Mouse (Mus musculus) lung, postnatal 0 days (tissue): ENCODE data around the gene Trnau1ap. TPM values are rescaled to one million over a fixed set of nuclear protein-coding genes. Genes with fewer than 3 reads are reported as not detected.
A peak's percentile ranks its signal among the peaks of the same experiment; 100 is the strongest.

ENCODE experiments used
- ATAC-seq: fragments of 200-750 bp; cut with Nextera tagmentation; 2 replicates; pipeline ENCODE4 v1.8.0; 2017; ENCODE audit warnings: moderate library complexity
- DNase-seq: peaks from one replicate; pipeline ENCODE4 v3.0.0-alpha.2; 2016; ENCODE audit warnings: low spot score
- H3K27ac ChIP-seq: fragments of 300-500 bp; sonication (generic); 2 replicates; pipeline ENCODE4 v1.5.1; 2014; ENCODE audit warnings: antibody characterized with exemption, mild to moderate bottlenecking, low read length, mixed read lengths
- H3K27me3 ChIP-seq: fragments of 300-500 bp; sonication (generic); replicated peaks from 2 replicates; pipeline ENCODE4 v1.6.1; 2014; ENCODE audit warnings: low read length, mixed read lengths; ENCODE audit not compliant: insufficient read depth
- H3K36me3 ChIP-seq: fragments of 300-500 bp; sonication (generic); 2 replicates; pipeline ENCODE4 v1.6.1; 2014; ENCODE audit warnings: low read length, mixed read lengths; ENCODE audit not compliant: insufficient read depth
- H3K4me1 ChIP-seq: fragments of 300-500 bp; sonication (generic); 2 replicates; pipeline ENCODE4 v1.6.1; 2014; ENCODE audit warnings: antibody characterized with exemption, low read depth, low read length, mixed read lengths; ENCODE audit not compliant: insufficient read depth
- H3K4me2 ChIP-seq: fragments of 300-500 bp; sonication (generic); replicated peaks from 2 replicates; pipeline ENCODE4 v1.6.1; 2014; ENCODE audit warnings: low read depth, mild to moderate bottlenecking, low read length, moderate library complexity, mixed read lengths
- H3K4me3 ChIP-seq: fragments of 300-500 bp; sonication (generic); 2 replicates; pipeline ENCODE4 v1.5.1; 2014; ENCODE audit warnings: low read depth, low read length
- H3K9ac ChIP-seq: fragments of 300-500 bp; sonication (generic); replicated peaks from 2 replicates; pipeline ENCODE4 v1.6.1; 2014; ENCODE audit warnings: low read depth, mild to moderate bottlenecking
- H3K9me3 ChIP-seq: fragments of 300-500 bp; sonication (generic); 2 replicates; pipeline ENCODE4 v1.6.1; 2016; ENCODE audit warnings: low read length, mixed read lengths
- CTCF ChIP-seq: IDR thresholded peaks from 2 replicates; pipeline ENCODE4 v1.5.1; 2016; ENCODE audit warnings: antibody characterized with exemption, mild to moderate bottlenecking
- EP300 ChIP-seq: IDR thresholded peaks from 2 replicates; pipeline ENCODE4 v1.6.1; 2016; ENCODE audit warnings: antibody characterized with exemption, mild to moderate bottlenecking, control low read depth
- WGBS: fragments of 180-500 bp; shearing (Covaris S2); extraction: QIAGEN DNeasy Blood & Tissue Kit; methylation state at CpG from one replicate; pipeline ENCODE4 v1.1.7; 2014; 5-methylcytosine and 5-hydroxymethylcytosine counted together
- polyA plus RNA-seq: library from polyadenylated mRNA; unstranded; fragments of >200 nt; fragmentation: Nextera tagmentation; extraction: Ambion mirVana; gene quantifications from 2 replicates; pipeline ENCODE4 v1.2.1, GENCODE M21; 2015

Gene Trnau1ap
- polyA plus RNA-seq, 1 experiment from 2014 or later, result 52.9 TPM

DNA sequence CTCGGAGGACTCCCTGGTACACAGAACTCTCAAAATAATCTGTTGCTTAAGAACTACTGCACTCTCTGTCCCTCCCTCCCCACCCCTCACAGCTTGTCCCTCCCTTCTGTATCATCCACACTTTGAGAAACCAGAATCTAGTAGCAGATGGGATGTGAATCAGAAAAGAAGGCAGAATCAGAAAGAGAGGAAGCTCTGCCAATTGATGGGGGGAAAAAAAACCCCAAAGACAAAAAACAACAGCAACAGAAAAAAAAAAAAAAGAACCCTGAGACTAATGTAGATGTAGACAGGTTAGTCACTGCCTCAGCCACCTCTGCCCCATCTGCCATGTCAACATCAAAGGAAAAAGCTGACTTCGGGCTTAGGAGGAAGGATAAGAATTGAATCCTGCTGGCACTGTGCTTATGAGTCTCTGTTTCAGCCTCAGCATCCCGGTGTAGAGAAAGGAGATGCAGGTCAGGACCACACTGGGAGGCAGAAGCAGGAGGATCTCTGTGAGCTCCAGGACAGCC, 62.4 kb downstream of the Trnau1ap start:
- 73% methylated on average over 3 of the region's 3 CpGs for WGBS
- no peak overlapping the region for H3K27ac ChIP-seq
- TF ChIP-seq CTCF (no peak), EP300 (no peak)
- no peak overlapping the region for H3K4me2 ChIP-seq
- no peak overlapping the region for H3K4me3 ChIP-seq
- H3K9me3 ChIP-seq, result no peaks in the 10 kb centered on the region
- no peak for ATAC-seq
- H3K9ac ChIP-seq, result no peak overlapping the region
- H3K36me3 ChIP-seq, result no peaks in the 10 kb centered on the region
- no peak for DNase-seq
- H3K4me1 ChIP-seq, result peaks cover 3% of the 10 kb centered on the region; the same call in 1 of the 2 replicates
- no peaks in the 10 kb centered on the region for H3K27me3 ChIP-seq

GRCm38 (mm10) chr4:132263313-132263712, 66.0 kb downstream of the Trnau1ap start:
- no peak for ATAC-seq
- 94% methylated on average over 7 of the region's 7 CpGs for WGBS
- Histone ChIP-seq H3K36me3 (no peaks in the 10 kb centered on the region), H3K27ac (no peak overlapping the region), H3K9me3 (no peaks in the 10 kb centered on the region), H3K4me1 (peaks cover 11% of the 10 kb centered on the region; the same call in 1 of the 2 replicates), H3K4me3 (no peak overlapping the region), H3K9ac (no peak overlapping the region), H3K27me3 (no peaks in the 10 kb centered on the region), H3K4me2 (no peak overlapping the region)
- no peak for TF ChIP-seq EP300
- TF ChIP-seq CTCF, result no peak
- DNase-seq, result no peak

GRCm38 (mm10) chr4:132262358-132262616, 67.1 kb downstream of the Trnau1ap start:
- ATAC-seq, result no peak
- TF ChIP-seq EP300 (no peak), CTCF (no peak)
- Histone ChIP-seq H3K4me1 (peaks cover 11% of the 10 kb centered on the region; the same call in 1 of the 2 replicates), H3K27ac (no peak overlapping the region; the same call in 1 of the 2 replicates), H3K27me3 (no peaks in the 10 kb centered on the region), H3K4me2 (peak overlapping the region; percentile 85; the same call in 1 of the 2 replicates), H3K9me3 (no peaks in the 10 kb centered on the region), H3K36me3 (no peaks in the 10 kb centered on the region), H3K9ac (no peak overlapping the region; the same call in 1 of the 2 replicates), H3K4me3 (no peak overlapping the region)
- no peak for DNase-seq
- WGBS, result 56% methylated on average over 5 of the region's 5 CpGs

Other genes with a start within 250 kb of the Trnau1ap start
- not detected in 2 replicates for gene Oprd1, start 185.1 kb downstream of the Trnau1ap start, polyA plus RNA-seq
- gene Ythdf2, start 117.2 kb downstream of the Trnau1ap start, polyA plus RNA-seq, result 55.3 and 60.4 TPM in 2 replicates
- gene Gmeb1, start 67.9 kb downstream of the Trnau1ap start, polyA plus RNA-seq, result 17.0 and 23.6 TPM in 2 replicates
- gene Taf12, start 55.2 kb downstream of the Trnau1ap start, polyA plus RNA-seq, result 32.1 and 39.7 TPM in 2 replicates
- gene Rab42, start 26.2 kb downstream of the Trnau1ap start, polyA plus RNA-seq, result 2.3 and 3.1 TPM in 2 replicates
- 14.3 and 14.7 TPM in 2 replicates for gene Rcc1, start 24.1 kb upstream of the Trnau1ap start, polyA plus RNA-seq
- 13.4 and 15.3 TPM in 2 replicates for gene Phactr4, start 93.0 kb upstream of the Trnau1ap start, polyA plus RNA-seq
- 10.4 and 11.3 TPM in 2 replicates for gene Med18, start 134.4 kb upstream of the Trnau1ap start, polyA plus RNA-seq
- gene Sesn2, start 181.0 kb upstream of the Trnau1ap start, polyA plus RNA-seq, result 11.6 and 16.0 TPM in 2 replicates
- gene Atpif1, start 204.1 kb upstream of the Trnau1ap start, polyA plus RNA-seq, result 700 and 732 TPM in 2 replicates
- 157 and 182 TPM in 2 replicates for gene Dnajc8, start 206.0 kb upstream of the Trnau1ap start, polyA plus RNA-seq
- 2.1 and 2.5 TPM in 2 replicates for gene Ptafr, start 234.5 kb upstream of the Trnau1ap start, polyA plus RNA-seq